Mouse (Mus musculus) C2C12 (cell line): Measurements from ENCODE around the gene Itgb2.

Source experiments
- CEBPB ChIP-seq: IDR thresholded peaks from one replicate; pipeline ENCODE4 v1.6.1; 2011; ENCODE audit warnings: low read depth, mild to moderate bottlenecking, control low read depth, moderate library complexity
- USF1 ChIP-seq: IDR thresholded peaks from one replicate; pipeline ENCODE4 v1.6.1; 2011; ENCODE audit warnings: low read depth, mild to moderate bottlenecking, control low read depth, moderate library complexity

- no peak for TF ChIP-seq CEBPB
- no peak for TF ChIP-seq USF1
Measured at GRCm38 (mm10) chr10:77552162-77552561, 22.1 kb downstream of the Itgb2 start.
